Mouse (Mus musculus) olfactory bulb, adult 2 months (tissue): Measurements from ENCODE around the gene Zc3h13.

Experiments
- CTCF ChIP-seq: fragments of 200-500 bp; IDR thresholded peaks from 2 replicates; pipeline ENCODE4 v1.5.1; 2012; ENCODE audit warnings: low read depth, mild to moderate bottlenecking, low read length, moderate library complexity; ENCODE audit not compliant: insufficient read depth
- POLR2A ChIP-seq: fragments of 200-500 bp; IDR thresholded peaks from 2 replicates; pipeline ENCODE4 v1.6.1; 2012; ENCODE audit warnings: mild to moderate bottlenecking, low read depth, low read length, moderate library complexity; ENCODE audit not compliant: insufficient read depth

- TF ChIP-seq CTCF (no peak), POLR2A (no peak)
Measured at GRCm38 (mm10) chr14:75376256-75376655, 92.1 kb downstream of the Zc3h13 start.
